In the genomic region with DNA sequence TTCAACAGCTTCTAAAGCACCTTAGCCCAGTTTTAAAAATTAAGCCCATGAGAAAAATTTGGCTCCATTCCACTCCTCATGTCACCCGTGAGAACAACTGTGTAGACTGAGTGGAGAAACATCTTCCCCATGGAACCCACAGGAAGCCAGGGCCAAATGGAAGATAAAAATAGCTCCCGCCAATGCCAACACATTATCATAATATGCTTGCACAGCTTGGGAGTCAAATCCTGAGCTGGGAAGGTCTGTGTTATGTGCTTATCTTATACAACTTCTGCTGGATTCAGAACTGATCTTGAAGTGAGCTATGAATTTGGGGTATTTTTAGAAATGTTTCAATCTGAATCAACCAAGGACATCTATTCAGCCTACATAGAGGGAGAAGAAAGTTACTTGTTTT, we compare ENCODE assay signal across 11 mouse cellular contexts.
A peak's percentile ranks its signal among the peaks of the same experiment; 100 is the strongest.
DNase-seq lines count a peak whose midpoint lies in the region.
"Had no signal": no experiment of that assay in that cellular context is flagged by ENCODE, and none has a peak within 500 bp of the region (broad histone marks: within the 10 kb centered on the region; RNA-seq: fewer than 3 reads in every experiment).

No protein-coding gene starts in this region.

- DNase-seq in heart, adult 18-20 months: peak; percentile 7
- no peak for DNase-seq in heart, adult 11 months
- peak; percentile 3 for DNase-seq in layer of hippocampus, adult 9-10 months (ENCODE audit: low spot score)
- no peak for DNase-seq in layer of hippocampus, postnatal 36 days
- DNase-seq in frontal cortex, postnatal 10 days (ENCODE audit: low spot score in 2 of 2): peak; percentile 10 to 11
- peak; percentile 11 to 61 for DNase-seq in left cerebral cortex, postnatal 14 days (ENCODE audit: low spot score in 2 of 2)
- no peak for DNase-seq in spleen, postnatal 36 days (ENCODE audit: low spot score in 2 of 2)
- DNase-seq: cerebellum, adult 8-10 months; gastrocnemius, postnatal 25 days; kidney, adult 11 months; kidney, postnatal 14 days had no signal

- intact Hi-C loops in left cerebral cortex, postnatal 14 days (cut with DNase I): no loop called here

Comparison
In these comparisons a context has a peak if more than half of its experiments do, and no peak if none do; other contexts are left out.
1. DNase-seq: peak in heart, adult 18-20 months (2 of 2), layer of hippocampus, adult 9-10 months (single experiment), frontal cortex, postnatal 10 days (2 of 2) and left cerebral cortex, postnatal 14 days (2 of 2); none in heart, adult 11 months (single experiment), layer of hippocampus, postnatal 36 days (0 of 2) and spleen, postnatal 36 days (0 of 2).